10 mouse cellular contexts compared by ENCODE assay signal in the genomic region with DNA sequence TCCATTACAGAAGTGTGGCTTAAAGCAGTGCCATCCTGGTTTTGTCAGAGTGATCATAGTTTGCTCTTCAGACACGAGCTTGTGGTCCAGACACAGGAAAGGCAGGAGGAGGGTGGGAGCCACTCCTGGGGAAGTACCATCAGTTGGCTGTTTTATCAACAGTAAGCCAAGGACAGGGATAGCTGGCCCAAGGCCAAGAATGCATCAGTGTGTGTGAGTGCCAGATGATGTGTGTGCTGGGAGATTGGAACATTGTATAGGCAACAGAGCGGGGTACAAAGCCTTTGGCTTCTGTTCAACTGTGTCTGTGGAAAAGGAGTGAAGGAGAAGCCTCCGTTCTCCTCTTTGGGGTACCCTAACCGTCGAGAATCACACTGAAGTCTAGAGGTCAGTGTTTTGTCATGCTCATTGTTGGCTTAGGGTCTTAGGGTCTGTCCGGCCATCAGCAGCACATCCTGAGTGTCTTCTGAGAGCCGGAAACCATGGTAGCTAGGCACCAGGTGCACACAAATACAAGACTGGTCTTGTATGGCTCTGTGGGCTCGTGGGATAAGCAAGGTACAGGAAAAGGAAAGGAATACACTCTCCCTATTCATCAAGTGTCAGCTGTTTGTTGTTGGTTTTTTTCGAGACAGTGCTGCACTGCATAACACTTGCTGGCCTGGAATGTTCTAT. TPM values are rescaled to one million over a fixed set of nuclear protein-coding genes. Genes with fewer than 3 reads are reported as not detected.
DNase-seq lines count a peak whose midpoint lies in the region; ATAC-seq lines count a peak whose summit lies in the region.
"Had no signal": no experiment of that assay in that cellular context is flagged by ENCODE, and none has a peak within 500 bp of the region (broad histone marks: within the 10 kb centered on the region; RNA-seq: fewer than 3 reads in every experiment).

No protein-coding gene starts in this region.

- ATAC-seq in hindbrain, embryonic 14.5 days (ENCODE audit: low FRiP score), result peak; percentile 43; the same call in 1 of the 2 replicates
- no peak for ATAC-seq in hindbrain, embryonic 16.5 days
- peak; percentile 50; the same call in 1 of the 2 replicates for ATAC-seq in neural tube, embryonic 13.5 days (ENCODE audit: low read depth)
- ATAC-seq in neural tube, embryonic 15.5 days (ENCODE audit: low FRiP score), result no peak
- ATAC-seq: midbrain, embryonic 13.5 days had no signal

- no peak overlapping the region for H3K27ac ChIP-seq in hindbrain, embryonic 14.5 days
- no peak overlapping the region for H3K27ac ChIP-seq in hindbrain, embryonic 16.5 days (ENCODE audit: low read depth, low read length)
- no peak overlapping the region for H3K27ac ChIP-seq in neural tube, embryonic 13.5 days (replicated peaks)
- no peak overlapping the region for H3K27ac ChIP-seq in neural tube, embryonic 15.5 days (replicated peaks)
- H3K27ac ChIP-seq: midbrain, embryonic 13.5 days had no signal

- no peak overlapping the region for H3K4me3 ChIP-seq in hindbrain, embryonic 14.5 days (replicated peaks; ENCODE audit: low read length)
- H3K4me3 ChIP-seq in hindbrain, embryonic 16.5 days (ENCODE audit: low read length), result no peak overlapping the region
- no peak overlapping the region for H3K4me3 ChIP-seq in neural tube, embryonic 13.5 days
- no peak overlapping the region for H3K4me3 ChIP-seq in neural tube, embryonic 15.5 days (replicated peaks)
- H3K4me3 ChIP-seq: embryonic facial prominence, embryonic 13.5 days; midbrain, embryonic 13.5 days had no signal

- no peaks in the 10 kb centered on the region for H3K27me3 ChIP-seq in hindbrain, embryonic 14.5 days (ENCODE audit: control insufficient read depth, insufficient read depth, low read length)
- H3K27me3 ChIP-seq in hindbrain, embryonic 16.5 days (replicated peaks; ENCODE audit: control insufficient read depth, insufficient read depth, low read length), result no peaks in the 10 kb centered on the region
- no peaks in the 10 kb centered on the region for H3K27me3 ChIP-seq in neural tube, embryonic 13.5 days
- H3K27me3 ChIP-seq in neural tube, embryonic 15.5 days (replicated peaks), result no peaks in the 10 kb centered on the region
- H3K27me3 ChIP-seq: embryonic facial prominence, embryonic 13.5 days had no signal

- H3K9me3 ChIP-seq in hindbrain, embryonic 14.5 days (ENCODE audit: control insufficient read depth, low read length), result no peaks in the 10 kb centered on the region
- no peaks in the 10 kb centered on the region for H3K9me3 ChIP-seq in hindbrain, embryonic 16.5 days (ENCODE audit: control insufficient read depth, low read length)
- no peaks in the 10 kb centered on the region for H3K9me3 ChIP-seq in neural tube, embryonic 13.5 days
- H3K9me3 ChIP-seq in neural tube, embryonic 15.5 days (replicated peaks), result no peaks in the 10 kb centered on the region
- H3K9me3 ChIP-seq: embryonic facial prominence, embryonic 13.5 days; midbrain, embryonic 13.5 days had no signal

- 56% methylated on average over 9 of the region's 9 CpGs for WGBS in hindbrain, embryonic 14.5 days
- 55% methylated on average over 9 of the region's 9 CpGs for WGBS in hindbrain, embryonic 16.5 days
- WGBS in neural tube, embryonic 13.5 days, result 64% methylated on average over 9 of the region's 9 CpGs
- 65% methylated on average over 9 of the region's 9 CpGs for WGBS in neural tube, embryonic 15.5 days

- H3K9ac ChIP-seq in hindbrain, embryonic 14.5 days, result no peak overlapping the region
- H3K9ac ChIP-seq in hindbrain, embryonic 16.5 days (ENCODE audit: low read depth, low read length), result no peak overlapping the region
- H3K9ac ChIP-seq in neural tube, embryonic 13.5 days, result no peak overlapping the region
- H3K9ac ChIP-seq in neural tube, embryonic 15.5 days (replicated peaks), result no peak overlapping the region
- H3K9ac ChIP-seq: embryonic facial prominence, embryonic 13.5 days; midbrain, embryonic 13.5 days had no signal

- no peak for DNase-seq in hindbrain, embryonic 14.5 days (ENCODE audit: low spot score)
- DNase-seq in adrenal gland, postnatal 36 days, result peak; percentile 80 to 81
- peak; percentile 66 for DNase-seq in lung, postnatal 36 days
- DNase-seq in spleen, postnatal 10 days (ENCODE audit: low spot score in 2 of 2), result no peak
- DNase-seq: thymus, postnatal 36 days had no signal

- H3K36me3 ChIP-seq in hindbrain, embryonic 14.5 days (replicated peaks; ENCODE audit: control insufficient read depth, insufficient read depth), result no peaks in the 10 kb centered on the region
- no peaks in the 10 kb centered on the region for H3K36me3 ChIP-seq in hindbrain, embryonic 16.5 days (ENCODE audit: control insufficient read depth, insufficient read depth, low read length)
- no peaks in the 10 kb centered on the region for H3K36me3 ChIP-seq in neural tube, embryonic 13.5 days
- no peaks in the 10 kb centered on the region for H3K36me3 ChIP-seq in neural tube, embryonic 15.5 days
- H3K36me3 ChIP-seq: midbrain, embryonic 13.5 days had no signal

- peaks cover 9% of the 10 kb centered on the region for H3K4me1 ChIP-seq in hindbrain, embryonic 14.5 days (replicated peaks; ENCODE audit: control insufficient read depth, insufficient read depth, low read length)
- H3K4me1 ChIP-seq in hindbrain, embryonic 16.5 days (ENCODE audit: control insufficient read depth, insufficient read depth, low read depth, low read length), result peaks cover 3% of the 10 kb centered on the region; the same call in 1 of the 2 replicates
- peaks cover 17% of the 10 kb centered on the region for H3K4me1 ChIP-seq in neural tube, embryonic 13.5 days (replicated peaks)
- peaks cover 8% of the 10 kb centered on the region for H3K4me1 ChIP-seq in neural tube, embryonic 15.5 days

- no peak overlapping the region for H3K4me2 ChIP-seq in hindbrain, embryonic 14.5 days (replicated peaks)
- no peak overlapping the region for H3K4me2 ChIP-seq in hindbrain, embryonic 16.5 days (ENCODE audit: low read length)
- no peak overlapping the region for H3K4me2 ChIP-seq in neural tube, embryonic 13.5 days
- no peak overlapping the region for H3K4me2 ChIP-seq in neural tube, embryonic 15.5 days
- H3K4me2 ChIP-seq: embryonic facial prominence, embryonic 13.5 days; midbrain, embryonic 13.5 days had no signal

RNA-seq across cellular contexts. Expression of a gene that starts 37.9 kb away (rescaled TPM):
- 24.2 and 28.5 TPM in 2 replicates for polyA plus RNA-seq in hindbrain, embryonic 14.5 days (2014; fragmentation: Nextera tagmentation; extraction: Ambion mirVana)
- polyA plus RNA-seq in hindbrain, embryonic 16.5 days (2015; fragmentation: Nextera tagmentation; extraction: Ambion mirVana), result 26.0 and 27.6 TPM in 2 replicates
- polyA plus RNA-seq in neural tube, embryonic 13.5 days (2015; fragmentation: Nextera tagmentation; extraction: Ambion mirVana), result 20.4 and 23.0 TPM in 2 replicates
- polyA plus RNA-seq in neural tube, embryonic 15.5 days (2015; fragmentation: Nextera tagmentation; extraction: Ambion mirVana), result 22.8 and 32.5 TPM in 2 replicates
- 10 to 100 TPM; 42.3 to 50.8 TPM for total RNA-seq in adrenal gland, postnatal 36 days (2021)

Comparison
In these comparisons a context has a peak if more than half of its experiments do, and no peak if none do; other contexts are left out.
1. ATAC-seq: peak in hindbrain, embryonic 14.5 days (single experiment) and neural tube, embryonic 13.5 days (single experiment); none in hindbrain, embryonic 16.5 days (single experiment) and neural tube, embryonic 15.5 days (single experiment).
2. DNase-seq: peak in adrenal gland, postnatal 36 days (2 of 2) and lung, postnatal 36 days (single experiment); none in hindbrain, embryonic 14.5 days (single experiment) and spleen, postnatal 10 days (0 of 2).